10 mouse cellular contexts compared by ENCODE assay signal in the genomic region with DNA sequence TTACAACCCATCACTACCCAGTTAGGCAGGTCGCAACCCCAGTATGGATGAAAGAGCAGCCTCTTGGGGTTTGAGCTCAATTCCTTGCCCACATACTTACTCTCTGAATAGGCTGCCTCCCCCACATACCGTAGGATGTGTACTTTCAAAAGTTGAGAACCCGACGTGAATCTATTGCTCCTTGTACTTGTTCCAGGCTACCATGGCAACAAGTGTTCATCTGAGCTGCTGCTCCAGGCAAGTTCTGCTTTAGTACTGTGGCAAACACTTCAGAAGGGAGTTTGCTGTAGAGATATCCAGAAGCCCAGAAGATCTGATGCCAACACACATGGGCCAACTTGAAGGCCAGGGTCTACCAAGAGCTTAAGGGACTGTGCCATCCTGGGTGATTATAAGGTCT.
DNase-seq lines count a peak whose midpoint lies in the region.
"Had no signal": no experiment of that assay in that cellular context is flagged by ENCODE, and none has a peak within 500 bp of the region (broad histone marks: within the 10 kb centered on the region; RNA-seq: fewer than 3 reads in every experiment).

No protein-coding gene starts in this region.

- peak; percentile 36 for DNase-seq in layer of hippocampus, adult 11-12 months (ENCODE audit: low spot score)
- DNase-seq in layer of hippocampus, adult 9-10 months (ENCODE audit: low spot score): no peak
- peak; percentile 76 for DNase-seq in brain, adult 2 months (ENCODE audit: low read depth, low spot score)
- peak; percentile 20 to 42 for DNase-seq in frontal cortex, postnatal 14 days (ENCODE audit: low spot score in 2 of 2)
- peak; percentile 66 for DNase-seq in lung, postnatal 25 days (ENCODE audit: low spot score)
- DNase-seq in embryo, embryonic 11 days: no peak
- DNase-seq in urinary bladder, postnatal 10 days (ENCODE audit: low spot score): no peak
- DNase-seq: adrenal gland, postnatal 36 days; heart, adult 18-20 months; heart, postnatal 36 days had no signal

Comparison
In these comparisons a context has a peak if more than half of its experiments do, and no peak if none do; other contexts are left out.
1. DNase-seq: peak in layer of hippocampus, adult 11-12 months (single experiment), brain, adult 2 months (single experiment), frontal cortex, postnatal 14 days (2 of 2) and lung, postnatal 25 days (single experiment); none in layer of hippocampus, adult 9-10 months (single experiment), embryo, embryonic 11 days (single experiment) and urinary bladder, postnatal 10 days (single experiment).